Mouse (Mus musculus): ENCODE results near the gene Ptn. TPM values are rescaled to one million over a fixed set of nuclear protein-coding genes. Genes with fewer than 3 reads are reported as not detected.

Ptn gene
- total and polyA plus RNA-seq, 3 experiments, result not detected

DNA sequence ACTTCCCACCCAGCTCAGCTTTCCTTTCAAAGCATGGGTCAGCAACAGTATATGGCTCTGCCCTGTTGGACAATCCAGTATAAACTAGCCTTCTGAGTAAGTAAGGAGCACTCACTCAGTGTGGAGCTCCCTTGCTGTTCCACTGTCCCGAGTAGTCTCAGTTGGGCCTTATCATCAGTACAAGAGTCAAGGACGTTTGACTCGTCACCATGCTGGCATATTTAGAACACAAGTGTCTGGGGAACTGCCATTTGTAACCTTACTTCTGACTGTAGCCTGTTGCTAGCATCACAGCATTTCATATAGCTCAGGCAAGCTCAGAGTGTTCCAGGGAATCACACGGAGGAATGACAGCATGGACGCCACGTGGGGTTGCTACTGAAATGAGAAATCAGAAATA lies 3.1 kb downstream of the Ptn start:
- H3K79me2 ChIP-seq (ENCODE audit: control insufficient read depth, insufficient read depth, low read length, poor library complexity), result no peaks in the 10 kb centered on the region
- H3K4me1 ChIP-seq (ENCODE audit: control insufficient read depth in 1 of 2, insufficient read depth in 2 of 2, low read length in 2 of 2), result no peaks in the 10 kb centered on the region
- no peak overlapping the region for H3K9ac ChIP-seq (ENCODE audit: control insufficient read depth, low read depth, low read length, poor library complexity, severe bottlenecking)
- no peaks in the 10 kb centered on the region for H3K27me3 ChIP-seq (ENCODE audit: control insufficient read depth in 1 of 2, insufficient read depth in 2 of 2, low read length in 2 of 2)
- H3K36me3 ChIP-seq (ENCODE audit: control insufficient read depth in 1 of 2, insufficient read depth in 2 of 2, low read length in 2 of 2), result no peaks in the 10 kb centered on the region
- TF ChIP-seq NELFE (IDR thresholded peaks at IDR 0.05; ENCODE audit: low read depth, low read length) (no peak), ZMIZ1 (IDR thresholded peaks at IDR 0.05; ENCODE audit: low read depth, low read length) (no peak), KAT2A (conservative IDR thresholded peaks at IDR 0.05; ENCODE audit: low read depth, low read length) (no peak), SMC3 (IDR thresholded peaks at IDR 0.05; ENCODE audit: low read depth, low read length) (no peak), CTCF (IDR thresholded peaks at IDR 0.05 in 2 of 3, conservative IDR thresholded peaks at IDR 0.05 in 1 of 3; ENCODE audit: control insufficient read depth in 1 of 3, insufficient read depth in 1 of 3, low read depth in 2 of 3, low read length in 3 of 3, poor library complexity in 1 of 3, severe bottlenecking in 1 of 3) (no peak), MAFK (IDR thresholded peaks at IDR 0.05; ENCODE audit: borderline replicate concordance, low read depth, low read length) (no peak), ZNF384 (IDR thresholded peaks at IDR 0.05; ENCODE audit: low read depth, low read length) (no peak), MAX (IDR thresholded peaks at IDR 0.05; ENCODE audit: low read length) (no peak), JUND (IDR thresholded peaks at IDR 0.05; ENCODE audit: low read depth, low read length) (no peak), CHD1 (IDR thresholded peaks at IDR 0.05; ENCODE audit: low read depth, low read length) (no peak), E2F4 (IDR thresholded peaks at IDR 0.05; ENCODE audit: borderline replicate concordance, low read depth, low read length) (no peak)
- no peak overlapping the region for H3K4me3 ChIP-seq (ENCODE audit: control insufficient read depth in 1 of 2, insufficient read depth in 1 of 2, low read depth in 2 of 2, low read length in 2 of 2)
- H3K27ac ChIP-seq (ENCODE audit: control insufficient read depth, low read depth, low read length), result no peak overlapping the region
- no peaks in the 10 kb centered on the region for H3K9me3 ChIP-seq (replicated peaks; ENCODE audit: insufficient read depth, low read length)
- no peak for DNase-seq (ENCODE audit: low read depth, low spot score)

DNA sequence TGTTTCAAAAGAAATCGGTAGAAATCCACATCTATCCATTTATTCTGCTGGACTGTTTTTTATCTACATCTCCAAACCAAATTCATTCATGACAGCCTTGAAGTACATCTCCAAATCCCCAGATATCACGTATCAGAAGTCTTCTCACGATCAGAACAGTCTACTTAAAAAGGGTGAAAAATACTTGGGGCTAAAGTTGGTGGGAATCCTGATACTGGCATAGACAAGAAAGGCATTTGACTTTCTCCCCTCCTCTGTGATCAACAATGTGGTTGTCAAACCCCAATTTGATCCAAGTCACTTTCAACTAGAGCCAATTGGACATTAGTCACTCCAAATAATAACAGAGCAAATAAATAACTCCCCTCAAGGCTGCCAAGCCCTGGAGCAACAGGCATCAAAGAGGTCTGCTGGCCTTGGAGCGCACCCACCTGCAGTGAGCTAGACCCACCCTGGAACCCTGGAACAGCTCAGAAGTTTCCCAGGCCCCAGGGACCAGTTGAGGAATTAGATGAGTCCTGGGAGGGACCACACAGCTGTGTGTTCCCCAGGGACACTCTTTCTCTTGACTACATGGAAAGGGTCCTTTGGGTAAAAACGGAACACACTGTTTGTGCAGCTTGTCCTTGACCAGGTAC lies 9.6 kb downstream of the Ptn start:
- no peak overlapping the region for H3K27ac ChIP-seq (ENCODE audit: control insufficient read depth, low read depth, low read length)
- no peaks in the 10 kb centered on the region for H3K79me2 ChIP-seq (ENCODE audit: control insufficient read depth, insufficient read depth, low read length, poor library complexity)
- TF ChIP-seq MAZ (IDR thresholded peaks at IDR 0.05; ENCODE audit: low read depth, low read length), result no peak
- TF ChIP-seq GATA1 (IDR thresholded peaks at IDR 0.05; ENCODE audit: low read depth, low read length), result no peak
- no peak for TF ChIP-seq BHLHE40 (IDR thresholded peaks at IDR 0.05; ENCODE audit: borderline replicate concordance, low read depth, low read length)
- no peak for TF ChIP-seq GABPA (IDR thresholded peaks at IDR 0.05; ENCODE audit: low read depth, low read length)
- TF ChIP-seq KAT2A (conservative IDR thresholded peaks at IDR 0.05; ENCODE audit: low read depth, low read length), result no peak
- no peak for TF ChIP-seq USF2 (IDR thresholded peaks at IDR 0.05; ENCODE audit: borderline replicate concordance in 1 of 2, insufficient read depth in 1 of 2, low read depth in 1 of 2, low read length in 2 of 2)
- TF ChIP-seq TBP (IDR thresholded peaks at IDR 0.05; ENCODE audit: low read depth, low read length), result no peak
- no peak for TF ChIP-seq USF1 (IDR thresholded peaks at IDR 0.05; ENCODE audit: low read depth, low read length)
- TF ChIP-seq NELFE (IDR thresholded peaks at IDR 0.05; ENCODE audit: low read depth, low read length), result no peak
- no peak for TF ChIP-seq HCFC1 (IDR thresholded peaks at IDR 0.05; ENCODE audit: low read depth, low read length)
- no peak for TF ChIP-seq ZKSCAN1 (IDR thresholded peaks at IDR 0.05; ENCODE audit: low read depth, low read length)
- no peak for TF ChIP-seq NRF1 (IDR thresholded peaks at IDR 0.05; ENCODE audit: insufficient read depth, low read depth, low read length, poor library complexity, severe bottlenecking)
- no peak for TF ChIP-seq TCF12 (IDR thresholded peaks at IDR 0.05; ENCODE audit: low read depth, low read length)
- TF ChIP-seq SIN3A (IDR thresholded peaks at IDR 0.05; ENCODE audit: low read length), result no peak
- H3K9ac ChIP-seq (ENCODE audit: control insufficient read depth, low read depth, low read length, poor library complexity, severe bottlenecking), result no peak overlapping the region
- no peak overlapping the region for H3K4me3 ChIP-seq (ENCODE audit: control insufficient read depth in 1 of 2, insufficient read depth in 1 of 2, low read depth in 2 of 2, low read length in 2 of 2)
- DNase-seq (ENCODE audit: low read depth, low spot score), result no peak
- H3K4me1 ChIP-seq (ENCODE audit: control insufficient read depth in 1 of 2, insufficient read depth in 2 of 2, low read length in 2 of 2), result no peaks in the 10 kb centered on the region
- no peaks in the 10 kb centered on the region for H3K27me3 ChIP-seq (ENCODE audit: control insufficient read depth in 1 of 2, insufficient read depth in 2 of 2, low read length in 2 of 2)
- no peaks in the 10 kb centered on the region for H3K9me3 ChIP-seq (replicated peaks; ENCODE audit: insufficient read depth, low read length)
- no peaks in the 10 kb centered on the region for H3K36me3 ChIP-seq (ENCODE audit: control insufficient read depth in 1 of 2, insufficient read depth in 2 of 2, low read length in 2 of 2)

Data from MEL (cell line).